Mouse (Mus musculus): ENCODE measurements at regions not wholly inside any gene's neighbourhood (a gene's known extent, or its start where the extent isn't known, plus 50 kb on each side); places are given as distances from the start of the nearest gene placed in this dataset.

- TF ChIP-seq CTCF (IDR thresholded peaks at IDR 0.05; ENCODE audit: control insufficient read depth, insufficient read depth, insufficient read length) (no peak), USF1 (IDR thresholded peaks at IDR 0.05; ENCODE audit: low read depth) (no peak), MYOG (IDR thresholded peaks at IDR 0.05; ENCODE audit: control insufficient read depth, extremely low read depth, insufficient read length) (no peak), MAX (IDR thresholded peaks at IDR 0.05) (no peak)
These were observed 132.8 kb upstream of the Noct start for GRCm38 (mm10) chr3:51091478-51091877.
